Mouse (Mus musculus): Measurements from ENCODE around the gene Cklf. TPM values are rescaled to one million over a fixed set of nuclear protein-coding genes. Genes with fewer than 3 reads are reported as not detected.

Cklf gene
- polyA plus RNA-seq, 1 experiment from 2014 or later = 17.8 TPM

GRCm38 (mm10) chr8:104313311-104313710 is 62.6 kb downstream of the Cklf start:
- WGBS = 53% methylated on average over 4 of the region's 4 CpGs
- no peak for ATAC-seq
- Histone ChIP-seq H3K4me1 (replicated peaks; ENCODE audit: control insufficient read depth, insufficient read depth, low read length) (no peaks in the 10 kb centered on the region), H3K27ac (ENCODE audit: low read depth, low read length) (no peak overlapping the region), H3K4me2 (replicated peaks; ENCODE audit: low read depth) (no peak overlapping the region), H3K36me3 (ENCODE audit: control insufficient read depth, insufficient read depth) (no peaks in the 10 kb centered on the region), H3K9me3 (ENCODE audit: control insufficient read depth) (no peaks in the 10 kb centered on the region), H3K27me3 (replicated peaks; ENCODE audit: control insufficient read depth, insufficient read depth, low read length) (no peaks in the 10 kb centered on the region), H3K9ac (ENCODE audit: low read depth, low read length) (no peak overlapping the region), H3K4me3 (ENCODE audit: low read depth, low read length) (no peak overlapping the region)
- peak; percentile 61 for TF ChIP-seq CTCF (IDR thresholded peaks at IDR 0.05; ENCODE audit: low read depth)

Other genes with a start within 250 kb of the Cklf start
- 12.1 and 12.4 TPM in 2 replicates for gene Cdh5, start 149.2 kb upstream of the Cklf start, polyA plus RNA-seq (2015; fragmentation: Nextera tagmentation; extraction: Ambion mirVana)
- 0.85 TPM in 2 replicates for gene Bean1, start 80.4 kb upstream of the Cklf start, polyA plus RNA-seq (2015; fragmentation: Nextera tagmentation; extraction: Ambion mirVana)
- gene Tk2, start 2.3 kb upstream of the Cklf start, polyA plus RNA-seq (2015; fragmentation: Nextera tagmentation; extraction: Ambion mirVana) = 12.0 and 12.4 TPM in 2 replicates
- gene Cmtm2a, start 42.3 kb downstream of the Cklf start, polyA plus RNA-seq (2015; fragmentation: Nextera tagmentation; extraction: Ambion mirVana) = not detected in 2 replicates
- not detected in 2 replicates for gene Gm45711, start 59.2 kb downstream of the Cklf start, polyA plus RNA-seq (2015; fragmentation: Nextera tagmentation; extraction: Ambion mirVana)
- gene Cmtm1, start 59.3 kb downstream of the Cklf start, polyA plus RNA-seq (2015; fragmentation: Nextera tagmentation; extraction: Ambion mirVana) = not detected in 2 replicates
- gene Gm11020, start 70.7 kb downstream of the Cklf start, polyA plus RNA-seq (2015; fragmentation: Nextera tagmentation; extraction: Ambion mirVana) = not detected in 2 replicates
- gene Cmtm2b, start 71.4 kb downstream of the Cklf start, polyA plus RNA-seq (2015; fragmentation: Nextera tagmentation; extraction: Ambion mirVana) = not detected in 2 replicates
- 40.3 and 40.5 TPM in 2 replicates for gene Cmtm3, start 88.5 kb downstream of the Cklf start, polyA plus RNA-seq (2015; fragmentation: Nextera tagmentation; extraction: Ambion mirVana)
- gene Cmtm4, start 144.9 kb downstream of the Cklf start, polyA plus RNA-seq (2015; fragmentation: Nextera tagmentation; extraction: Ambion mirVana) = 5.9 and 6.7 TPM in 2 replicates
- gene Dync1li2, start 192.2 kb downstream of the Cklf start, polyA plus RNA-seq (2015; fragmentation: Nextera tagmentation; extraction: Ambion mirVana) = 19.0 and 20.4 TPM in 2 replicates

All from intestine, postnatal 0 days (tissue).